Mouse (Mus musculus): ENCODE results near the gene Mtx3.

- TF ChIP-seq POLR2A (IDR thresholded peaks at IDR 0.05; ENCODE audit: insufficient read depth, low read length) (no peak), CTCF (IDR thresholded peaks at IDR 0.05; ENCODE audit: low read depth, low read length) (no peak), EP300 (IDR thresholded peaks at IDR 0.05; ENCODE audit: insufficient read depth, low read depth, low read length) (no peak)
Observed at GRCm38 (mm10) chr13:92833162-92833561, 11.4 kb upstream of the Mtx3 start.
